Mouse (Mus musculus) embryonic facial prominence, embryonic 11.5 days (tissue): ENCODE data around the gene Akap7. TPM values are rescaled to one million over a fixed set of nuclear protein-coding genes. Genes with fewer than 3 reads are reported as not detected.
"Not testable (repeated sequence)": the region's sequence is repeated elsewhere in the genome, so short reads cannot be mapped to it uniquely, and the experiment has no call there.

Experiments
- ATAC-seq: fragments of 200-750 bp; cut with Nextera tagmentation; replicated peaks from 2 replicates; pipeline ENCODE4 v1.8.0; 2017; ENCODE audit warnings: low read depth; ENCODE audit not compliant: insufficient number of reproducible peaks, low FRiP score, low TSS enrichment
- DNase-seq: peaks from one replicate; pipeline ENCODE4 v3.0.0-alpha.2; 2015; ENCODE audit warnings: low spot score
- H3K27ac ChIP-seq: fragments of 300-500 bp; sonication (generic); replicated peaks from 2 replicates; pipeline ENCODE4 v1.5.1; 2014; ENCODE audit warnings: mild to moderate bottlenecking, low read depth, low read length, control low read depth
- H3K27me3 ChIP-seq: fragments of 300-500 bp; sonication (generic); 2 replicates; pipeline ENCODE4 v1.6.1; 2014; ENCODE audit warnings: mild to moderate bottlenecking, low read length, moderate library complexity, mixed read lengths; ENCODE audit not compliant: control insufficient read depth, insufficient read depth
- H3K36me3 ChIP-seq: fragments of 300-500 bp; sonication (generic); replicated peaks from 2 replicates; pipeline ENCODE4 v1.6.1; 2014; ENCODE audit warnings: low read depth, mild to moderate bottlenecking, low read length, moderate library complexity, mixed read lengths; ENCODE audit not compliant: control insufficient read depth, insufficient read depth
- H3K4me1 ChIP-seq: fragments of 300-500 bp; sonication (generic); 2 replicates; pipeline ENCODE4 v1.6.1; 2014; ENCODE audit warnings: low read length, mixed read lengths; ENCODE audit not compliant: control insufficient read depth, insufficient read depth
- H3K4me2 ChIP-seq: fragments of 300-500 bp; sonication (generic); 2 replicates; pipeline ENCODE4 v1.6.1; 2014; ENCODE audit warnings: low read depth, mild to moderate bottlenecking, control low read depth, low read length, moderate library complexity
- H3K4me3 ChIP-seq: fragments of 300-500 bp; sonication (generic); 2 replicates; pipeline ENCODE4 v1.5.1; 2014; ENCODE audit warnings: low read depth, low read length, control low read depth
- H3K9ac ChIP-seq: fragments of 300-500 bp; sonication (generic); replicated peaks from 2 replicates; pipeline ENCODE4 v1.6.1; 2014; ENCODE audit warnings: mild to moderate bottlenecking, control low read depth, low read length
- H3K9me3 ChIP-seq: fragments of 300-500 bp; sonication (generic); replicated peaks from 2 replicates; pipeline ENCODE4 v1.6.1; 2016; ENCODE audit warnings: mild to moderate bottlenecking, low read length, inconsistent platforms, mixed read lengths; ENCODE audit not compliant: control insufficient read depth
- WGBS: fragments of 180-500 bp; shearing (Covaris S2); extraction: QIAGEN DNeasy Blood & Tissue Kit; methylation state at CpG from one replicate; pipeline ENCODE4 v1.1.7; 2014; 5-methylcytosine and 5-hydroxymethylcytosine counted together
- polyA plus RNA-seq: library from polyadenylated mRNA; unstranded; fragments of >200 nt; fragmentation: Nextera tagmentation; extraction: Ambion mirVana; gene quantifications from 2 replicates; pipeline ENCODE4 v1.2.1, GENCODE M21; 2014

The Akap7 gene
- polyA plus RNA-seq, 1 experiment from 2014 or later: 28.6 TPM

DNA sequence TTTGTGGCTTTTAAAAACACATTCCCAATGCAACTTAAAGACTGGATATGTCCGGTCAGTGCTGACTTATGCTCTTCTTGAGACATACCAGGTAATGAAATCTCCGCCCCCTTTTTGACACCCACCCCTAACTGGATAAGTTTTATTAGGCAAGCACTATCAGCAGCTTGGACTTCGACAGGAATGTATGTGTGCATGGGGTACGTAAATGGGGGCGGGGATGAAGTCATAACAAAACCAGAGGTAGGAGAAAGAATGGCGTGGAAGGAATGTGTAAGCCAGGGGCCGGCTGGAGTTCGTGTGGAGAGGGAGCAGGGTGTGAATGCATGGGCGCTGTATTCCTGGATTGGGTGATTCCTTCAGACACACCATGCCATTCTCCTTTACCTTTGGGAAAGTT is 109.6 kb downstream of the Akap7 start:
- Histone ChIP-seq H3K27ac (no peak overlapping the region), H3K9ac (no peak overlapping the region), H3K36me3 (no peaks in the 10 kb centered on the region), H3K4me1 (no peaks in the 10 kb centered on the region), H3K4me2 (no peak overlapping the region), H3K9me3 (no peaks in the 10 kb centered on the region), H3K27me3 (no peaks in the 10 kb centered on the region), H3K4me3 (no peak overlapping the region)
- 80% methylated on average over 9 of the region's 9 CpGs for WGBS
- no peak for DNase-seq
- ATAC-seq: no peak

DNA sequence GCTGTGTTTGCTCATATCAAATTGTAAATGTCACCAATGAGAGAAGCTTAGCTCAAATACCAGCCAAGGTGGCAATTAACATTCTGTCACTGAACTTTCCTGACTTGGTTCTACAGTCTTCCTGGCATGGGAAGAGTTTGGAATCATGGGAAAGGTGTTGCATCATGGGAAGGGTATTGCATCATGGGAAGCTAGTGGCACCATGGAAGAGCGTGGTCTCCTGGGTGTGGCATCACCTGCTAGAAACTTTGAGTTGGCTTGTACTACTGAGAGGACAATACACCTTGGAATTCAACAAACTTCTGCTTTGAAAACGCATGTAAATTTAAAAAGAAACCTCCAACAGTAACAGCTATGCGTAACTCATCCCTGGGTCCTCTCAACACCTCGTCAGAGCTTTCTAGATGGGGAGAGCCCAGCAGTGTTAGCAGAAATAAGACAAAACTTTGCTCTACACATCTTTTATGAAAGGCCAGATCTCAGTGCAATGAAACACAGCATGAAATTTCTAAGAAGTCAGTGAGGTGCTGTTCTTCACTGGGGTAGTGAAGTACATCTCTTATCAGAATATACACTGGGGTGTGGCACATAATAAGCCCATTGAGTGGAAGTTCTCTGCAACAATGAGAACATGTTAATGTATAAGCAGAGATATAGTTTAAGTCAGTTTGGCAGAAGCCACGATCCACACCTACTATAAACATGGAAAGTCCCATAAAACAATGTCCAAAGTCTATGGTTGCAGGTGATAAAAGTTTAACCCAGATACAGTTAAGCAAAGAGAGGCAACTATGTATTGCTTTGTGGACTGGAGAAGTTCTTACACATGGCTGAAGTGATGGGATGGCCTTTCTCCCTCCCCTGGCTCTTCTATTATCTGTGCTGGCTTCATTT is 115.2 kb downstream of the Akap7 start:
- DNase-seq: no peak
- Histone ChIP-seq H3K27me3 (no peaks in the 10 kb centered on the region), H3K4me2 (no peak overlapping the region), H3K4me1 (no peaks in the 10 kb centered on the region), H3K27ac (no peak overlapping the region), H3K9me3 (no peaks in the 10 kb centered on the region), H3K36me3 (no peaks in the 10 kb centered on the region), H3K4me3 (no peak overlapping the region), H3K9ac (no peak overlapping the region)
- 83% methylated on average over 5 of the region's 5 CpGs for WGBS
- no peak for ATAC-seq

DNA sequence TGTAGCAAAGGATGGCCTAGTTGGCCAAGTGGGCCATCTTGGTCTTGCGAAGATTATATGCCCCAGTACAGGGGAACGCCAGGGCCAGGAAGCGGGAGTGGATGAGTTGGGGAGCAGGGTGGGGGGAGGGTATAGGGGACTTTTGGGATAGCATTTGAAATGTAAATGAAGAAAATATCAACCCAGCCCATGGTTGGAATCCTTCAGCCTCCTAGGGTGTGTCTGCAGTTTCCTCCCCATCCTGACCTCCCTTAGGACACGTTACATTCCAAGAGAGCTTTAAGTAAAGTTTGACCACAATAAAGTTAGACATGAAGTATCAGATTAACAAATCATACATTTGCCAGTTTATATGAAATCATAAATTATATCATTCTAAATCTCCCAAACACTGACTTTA is 116.5 kb downstream of the Akap7 start:
- Histone ChIP-seq H3K27me3 (no peaks in the 10 kb centered on the region), H3K36me3 (no peaks in the 10 kb centered on the region), H3K9ac (no peak overlapping the region), H3K4me3 (no peak overlapping the region), H3K27ac (no peak overlapping the region), H3K4me2 (no peak overlapping the region), H3K4me1 (no peaks in the 10 kb centered on the region), H3K9me3 (no peaks in the 10 kb centered on the region)
- DNase-seq (no peak), ATAC-seq (no peak)
- WGBS: 87% methylated on average over 4 of the region's 4 CpGs

DNA sequence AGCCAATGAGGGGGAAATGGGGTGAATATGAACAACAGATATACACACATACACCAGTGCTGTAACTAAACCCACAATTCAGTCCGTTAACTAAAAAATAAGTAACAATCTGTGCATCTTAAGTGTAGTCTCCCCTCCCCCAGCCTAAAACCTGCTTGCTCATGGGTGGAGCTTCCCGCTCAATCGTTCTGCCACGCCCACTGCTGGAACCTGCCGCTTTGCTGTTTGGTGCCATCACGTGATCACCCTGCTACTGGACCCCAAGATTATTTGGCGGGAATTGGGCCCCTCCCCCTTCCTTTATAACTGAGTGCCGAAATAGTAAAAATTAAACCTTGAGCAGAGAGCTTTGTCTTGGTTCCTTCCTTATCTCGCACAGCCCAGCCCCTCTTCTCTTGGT is 121.4 kb downstream of the Akap7 start:
- H3K4me3 ChIP-seq, H3K27me3 ChIP-seq, DNase-seq, H3K36me3 ChIP-seq, H3K4me2 ChIP-seq, H3K4me1 ChIP-seq, H3K9ac ChIP-seq, H3K9me3 ChIP-seq, ATAC-seq, H3K27ac ChIP-seq: not testable (repeated sequence)
- WGBS: 64% methylated on average over 9 of the region's 9 CpGs

DNA sequence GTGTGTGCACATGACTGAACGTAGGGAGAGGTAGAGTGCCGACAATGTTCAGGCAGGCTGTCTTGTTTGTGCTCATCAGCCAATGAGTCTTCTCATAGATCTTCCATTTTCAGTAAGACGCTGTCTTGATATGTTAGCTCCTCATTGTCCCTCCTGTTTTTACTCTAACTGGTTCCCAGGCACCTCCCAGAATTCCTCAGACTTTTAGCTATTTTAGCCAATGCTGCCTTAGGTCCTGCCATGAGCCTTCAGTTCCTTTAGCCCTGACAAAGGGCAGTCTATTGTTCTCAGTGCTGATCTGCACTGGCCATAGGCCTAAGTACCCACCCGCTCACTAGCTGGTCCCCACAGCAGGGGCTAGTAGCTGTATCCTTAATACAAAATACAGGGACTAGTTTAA is 122.0 kb downstream of the Akap7 start:
- Histone ChIP-seq H3K9ac (no peak overlapping the region), H3K4me1 (no peaks in the 10 kb centered on the region), H3K4me2 (no peak overlapping the region), H3K27me3 (no peaks in the 10 kb centered on the region), H3K4me3 (no peak overlapping the region), H3K9me3 (no peaks in the 10 kb centered on the region), H3K27ac (no peak overlapping the region), H3K36me3 (no peaks in the 10 kb centered on the region)
- ATAC-seq (no peak), DNase-seq (no peak)
- WGBS: 92% methylated on average over 4 of the region's 4 CpGs

DNA sequence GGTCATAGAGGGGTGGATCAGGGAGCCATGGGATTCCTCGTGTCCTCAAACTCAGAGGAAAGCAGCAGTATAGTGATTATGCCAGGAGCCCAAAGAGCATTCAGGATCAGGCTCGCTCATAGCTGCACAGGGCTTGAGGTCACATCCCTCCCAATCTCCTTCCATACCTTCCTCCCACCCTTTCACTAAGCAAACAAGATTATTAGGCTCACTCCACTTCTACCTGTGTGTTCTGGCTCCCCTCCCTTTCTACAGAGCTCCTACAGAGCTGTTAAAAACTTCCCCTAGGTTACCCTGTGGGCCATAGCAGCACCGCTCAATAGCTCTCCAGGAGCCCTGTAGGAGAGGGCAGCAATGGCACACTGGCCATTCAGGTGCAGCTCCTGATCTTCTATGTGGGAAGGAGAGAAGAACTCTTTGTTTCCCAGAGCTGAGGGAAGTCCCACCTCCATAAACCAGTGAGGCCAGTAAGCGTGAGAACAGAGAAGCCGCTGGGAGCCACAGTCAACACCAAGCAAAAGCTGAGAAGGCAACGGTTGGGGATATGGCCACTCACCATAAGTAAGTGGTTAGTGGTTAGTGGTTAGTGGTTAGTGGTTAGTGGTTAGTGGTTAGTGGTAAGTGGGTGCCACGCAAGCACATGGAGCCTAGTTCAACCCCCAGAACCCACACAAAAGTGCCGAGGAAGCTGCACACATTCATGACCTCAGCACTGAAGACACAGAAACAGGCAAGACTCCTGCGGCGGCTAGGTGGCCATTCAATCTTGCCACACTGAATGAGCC is 122.7 kb downstream of the Akap7 start:
- Histone ChIP-seq H3K27ac (no peak overlapping the region), H3K4me2 (no peak overlapping the region), H3K4me1 (no peaks in the 10 kb centered on the region), H3K36me3 (no peaks in the 10 kb centered on the region), H3K4me3 (no peak overlapping the region), H3K27me3 (no peaks in the 10 kb centered on the region), H3K9me3 (no peaks in the 10 kb centered on the region), H3K9ac (no peak overlapping the region)
- no peak for ATAC-seq
- WGBS: 81% methylated on average over 10 of the region's 10 CpGs
- no peak for DNase-seq

DNA sequence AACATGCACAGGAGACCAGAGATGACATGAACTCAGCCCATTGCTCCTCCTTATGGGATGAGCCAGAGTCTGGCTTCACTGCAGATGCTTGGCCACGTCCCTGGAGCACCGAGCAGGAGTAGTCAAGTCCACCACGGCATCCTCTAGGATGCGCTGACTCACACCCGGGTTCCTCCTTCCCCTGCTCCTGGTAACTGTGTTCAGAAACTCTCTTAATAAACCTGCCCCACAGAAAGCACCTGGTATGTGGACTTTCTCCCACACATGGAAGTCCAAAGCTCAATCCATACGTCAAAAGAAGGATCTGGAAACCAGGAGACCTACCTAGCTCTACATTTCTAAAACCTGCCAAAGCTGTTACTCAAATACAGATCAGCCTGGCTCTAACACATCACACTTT is 124.4 kb downstream of the Akap7 start:
- Histone ChIP-seq H3K27me3 (no peaks in the 10 kb centered on the region), H3K36me3 (no peaks in the 10 kb centered on the region), H3K9me3 (no peaks in the 10 kb centered on the region), H3K4me3 (no peak overlapping the region), H3K4me2 (no peak overlapping the region), H3K9ac (no peak overlapping the region), H3K27ac (no peak overlapping the region), H3K4me1 (no peaks in the 10 kb centered on the region)
- WGBS: 94% methylated on average over 6 of the region's 6 CpGs
- DNase-seq (no peak), ATAC-seq (no peak)

DNA sequence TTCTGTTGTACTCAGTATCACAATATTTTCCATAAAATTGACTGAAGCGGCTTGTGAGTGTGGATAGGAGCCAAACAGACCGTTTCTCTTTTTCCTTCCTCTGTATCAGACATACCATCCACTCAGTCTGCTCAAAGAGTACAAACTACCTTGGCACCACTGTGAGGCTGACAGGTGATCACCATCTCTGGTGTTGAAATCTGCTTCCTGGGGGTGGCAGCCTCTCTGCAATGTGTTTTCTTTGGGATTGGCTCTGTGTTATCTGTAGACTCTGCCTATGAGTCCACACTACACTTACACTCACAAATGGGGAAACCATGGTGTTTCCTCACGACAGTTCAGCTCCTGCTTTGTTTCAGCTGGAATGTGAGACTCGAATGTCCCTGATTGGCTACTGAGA is 128.6 kb downstream of the Akap7 start:
- no peaks in the 10 kb centered on the region for H3K9me3 ChIP-seq
- no peak overlapping the region for H3K4me2 ChIP-seq
- 82% methylated on average over 4 of the region's 4 CpGs for WGBS
- H3K27me3 ChIP-seq: no peaks in the 10 kb centered on the region
- H3K36me3 ChIP-seq: no peaks in the 10 kb centered on the region
- DNase-seq (no peak), ATAC-seq (no peak)
- H3K27ac ChIP-seq: no peak overlapping the region
- no peak overlapping the region for H3K4me3 ChIP-seq
- H3K4me1 ChIP-seq: no peaks in the 10 kb centered on the region
- no peak overlapping the region for H3K9ac ChIP-seq
